Mouse (Mus musculus) forelimb bud, embryonic 11.5 days (tissue): ENCODE measurements around the gene Tradd.
"Not testable (repeated sequence)": the region's sequence is repeated elsewhere in the genome, so short reads cannot be mapped to it uniquely, and the experiment has no call there.

ENCODE experiments used
- DNase-seq: peaks from one replicate; pipeline ENCODE4 v3.0.0-alpha.2; 2012; ENCODE audit warnings: low read depth, low spot score

Gene Tradd

GRCm38 (mm10) chr8:105295895-105296573 lies 31.6 kb upstream of the Tradd start, which contains the start of gene Exoc3l:
TSS of gene Exoc3l (minus strand) at chr8:105296101.
- no peak for DNase-seq

DNA sequence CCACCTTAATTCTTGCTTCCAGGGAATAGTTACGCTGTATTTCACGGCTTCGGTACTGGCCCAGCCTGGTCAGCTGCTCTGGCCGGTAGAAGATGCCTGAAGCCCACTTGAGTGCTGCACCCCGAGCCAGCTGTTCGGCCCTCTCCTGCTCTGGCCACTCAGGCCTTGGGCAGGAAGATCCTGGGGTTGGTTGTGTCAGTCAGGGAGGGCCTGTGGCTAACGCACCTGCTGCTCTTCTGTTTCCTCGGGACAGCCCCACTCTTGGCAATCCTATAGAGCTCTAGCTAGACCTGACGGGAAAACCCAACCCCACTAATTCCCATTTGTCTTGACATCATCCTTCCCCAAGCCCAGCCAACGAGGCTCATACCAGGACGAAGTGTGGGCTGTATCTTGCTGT lies 30.8 kb upstream of the Tradd start:
- no peak for DNase-seq

GRCm38 (mm10) chr8:105294776-105295175 lies 30.4 kb upstream of the Tradd start:
- no peak for DNase-seq

DNA sequence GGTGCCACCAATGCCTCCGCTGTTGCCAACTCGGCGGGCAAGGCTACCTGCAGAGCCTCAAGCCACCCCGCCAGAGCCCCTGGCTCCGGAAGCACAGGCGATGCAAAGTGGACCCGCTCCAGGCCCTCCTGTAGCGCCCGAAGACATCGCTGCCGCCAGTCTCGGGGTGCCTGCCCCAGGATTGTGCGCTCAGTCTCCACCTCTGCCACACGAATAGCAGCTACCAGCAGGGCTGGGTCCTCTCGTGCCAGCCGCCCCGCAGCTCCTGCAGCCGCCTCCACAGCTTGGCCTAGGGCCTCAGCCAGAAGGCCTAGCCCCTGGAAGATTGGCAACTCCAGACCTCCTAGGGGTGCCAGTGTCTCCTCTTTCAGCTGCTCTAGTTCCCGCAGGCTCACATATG lies 29.0 kb upstream of the Tradd start:
- no peak for DNase-seq

- no peak for DNase-seq
Measured at GRCm38 (mm10) chr8:105292471-105292870, 28.1 kb upstream of the Tradd start.

DNA sequence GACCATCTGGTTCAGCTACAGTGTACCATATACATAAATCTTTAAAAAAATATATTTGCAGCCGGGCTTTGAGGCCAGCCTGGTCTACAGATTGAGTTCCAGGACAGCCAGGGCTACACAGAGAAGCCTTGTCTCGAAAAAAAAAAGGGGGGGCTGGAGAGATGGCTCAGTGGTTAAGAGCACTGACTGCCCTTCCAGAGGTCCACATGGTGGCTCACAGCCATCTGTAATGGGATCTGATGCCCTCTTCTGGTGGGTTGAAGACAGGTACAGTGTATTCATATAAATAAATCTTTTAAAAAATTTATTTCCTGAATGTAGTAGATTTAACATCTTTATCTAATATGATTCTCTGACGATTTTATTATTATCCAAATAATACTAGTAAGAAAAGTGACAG lies 27.4 kb upstream of the Tradd start:
- DNase-seq = not testable (repeated sequence)

- DNase-seq = not testable (repeated sequence)
Measured at GRCm38 (mm10) chr8:105291364-105291763, 27.0 kb upstream of the Tradd start.

GRCm38 (mm10) chr8:105290554-105291314 lies 26.3 kb upstream of the Tradd start:
- DNase-seq = peak; percentile 94

- DNase-seq = peak; percentile 57
Measured at GRCm38 (mm10) chr8:105289805-105290460, 25.5 kb upstream of the Tradd start, which contains the start of gene 4931428F04Rik. TSS of gene 4931428F04Rik (minus strand) at chr8:105289864.

GRCm38 (mm10) chr8:105288958-105289732 lies 24.7 kb upstream of the Tradd start:
- peak; percentile 97 for DNase-seq

- no peak for DNase-seq
Measured at GRCm38 (mm10) chr8:105288231-105288630, 23.8 kb upstream of the Tradd start.

- no peak for DNase-seq
Measured at GRCm38 (mm10) chr8:105286907-105287306, 22.5 kb upstream of the Tradd start.

GRCm38 (mm10) chr8:105285514-105285913 lies 21.1 kb upstream of the Tradd start:
- DNase-seq = no peak

GRCm38 (mm10) chr8:105283074-105283473 lies 18.7 kb upstream of the Tradd start:
- DNase-seq = peak; percentile 48

- DNase-seq = no peak
Measured at GRCm38 (mm10) chr8:105282239-105282638, 17.8 kb upstream of the Tradd start.

GRCm38 (mm10) chr8:105281821-105282220 lies 17.4 kb upstream of the Tradd start:
- DNase-seq = no peak

GRCm38 (mm10) chr8:105280567-105280966 lies 16.2 kb upstream of the Tradd start:
- no peak for DNase-seq

GRCm38 (mm10) chr8:105278911-105279334 lies 14.5 kb upstream of the Tradd start:
- DNase-seq = no peak

GRCm38 (mm10) chr8:105276292-105277120 lies 12.1 kb upstream of the Tradd start:
- DNase-seq = no peak

- DNase-seq = no peak
Measured at GRCm38 (mm10) chr8:105275840-105276239, 11.4 kb upstream of the Tradd start, which contains the start of gene Nol3. TSS of gene Nol3 (plus strand) at chr8:105276140.

DNA sequence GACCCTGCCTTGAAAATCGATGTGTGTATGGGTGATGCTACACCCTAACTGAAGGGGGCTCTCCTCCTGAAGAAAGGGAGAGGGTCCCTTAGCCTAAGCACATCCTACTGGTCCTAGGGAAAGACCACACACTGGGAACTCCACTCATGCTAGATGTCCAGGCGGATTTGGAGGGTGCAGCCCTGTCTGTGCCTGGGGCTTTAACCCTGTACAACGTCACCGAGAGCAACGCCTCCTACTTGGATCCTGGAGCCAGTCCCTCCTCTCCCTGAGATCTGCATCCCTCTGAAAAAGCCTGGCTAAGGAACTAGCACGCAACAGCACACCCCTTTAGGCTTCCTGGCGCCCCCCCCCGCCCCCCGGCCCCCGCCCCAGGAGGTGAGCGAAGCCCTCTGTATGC lies 11.0 kb upstream of the Tradd start:
- DNase-seq = no peak
